Mouse (Mus musculus) heart, adult 2 months (tissue): Measurements from ENCODE around the gene Ptgdr. TPM values are rescaled to one million over a fixed set of nuclear protein-coding genes. Genes with fewer than 3 reads are reported as not detected.
"Not testable (repeated sequence)": the region's sequence is repeated elsewhere in the genome, so short reads cannot be mapped to it uniquely, and the experiment has no call there.

Experiments
- DNase-seq, 2 experiments: peaks; one replicate each; pipeline ENCODE4 v3.0.0; 2021
- H3K27ac ChIP-seq: fragments of 200-600 bp; 2 replicates; pipeline ENCODE4 v1.8.1; 2022
- H3K27me3 ChIP-seq: fragments of 200-500 bp; 2 replicates; pipeline ENCODE4 v1.6.1; 2012; ENCODE audit warnings: mild to moderate bottlenecking, low read length, inconsistent platforms, mixed read lengths; ENCODE audit not compliant: control insufficient read depth, insufficient read depth
- H3K36me3 ChIP-seq: fragments of 200-500 bp; 2 replicates; pipeline ENCODE4 v1.6.1; 2012; ENCODE audit warnings: low read length, inconsistent platforms; ENCODE audit not compliant: control insufficient read depth, insufficient read depth
- H3K4me1 ChIP-seq: fragments of 200-500 bp; 2 replicates; pipeline ENCODE4 v1.6.1; 2011; ENCODE audit warnings: low read length; ENCODE audit not compliant: control insufficient read depth, insufficient read depth
- H3K4me3 ChIP-seq: fragments of 200-600 bp; 2 replicates; pipeline ENCODE4 v1.8.1; 2022
- H3K79me2 ChIP-seq: fragments of 200-500 bp; replicated peaks from 2 replicates; pipeline ENCODE4 v1.6.1; 2012; ENCODE audit warnings: mild to moderate bottlenecking, inconsistent platforms, low read length, moderate library complexity, mixed read lengths; ENCODE audit not compliant: control insufficient read depth, insufficient read depth
- H3K9ac ChIP-seq: fragments of 200-500 bp; 2 replicates; pipeline ENCODE4 v1.6.1; 2012; ENCODE audit warnings: low read depth, mild to moderate bottlenecking, control low read depth, inconsistent platforms, low read length, mixed read lengths
- CTCF ChIP-seq: fragments of 200-600 bp; IDR thresholded peaks from 2 replicates; pipeline ENCODE4 v1.8.1; 2022; ENCODE audit warnings: antibody characterized with exemption, mild to moderate bottlenecking, moderate library complexity
- EP300 ChIP-seq: fragments of 200-500 bp; IDR thresholded peaks from 2 replicates; pipeline ENCODE4 v1.6.1; 2011; ENCODE audit warnings: low read depth, low read length, control low read depth; ENCODE audit not compliant: insufficient read depth
- POLR2A ChIP-seq: fragments of 200-500 bp; IDR thresholded peaks from 2 replicates; pipeline ENCODE4 v1.6.1; 2011; ENCODE audit warnings: mild to moderate bottlenecking, low read depth, low read length, control low read depth; ENCODE audit not compliant: insufficient read depth
- WGBS: fragments of 180-500 bp; shearing (Covaris S2); methylation state at CpG from one replicate; pipeline ENCODE4 v1.1.7; 2018; 5-methylcytosine and 5-hydroxymethylcytosine counted together
- intact Hi-C: fragments of 180-260 bp; cut with DNase I; formaldehyde crosslinking; loops from one replicate; pipeline ENCODE4 v1.15.1; 2025
- long read RNA-seq: library from polyadenylated mRNA; stranded (forward); transcript quantifications from one replicate; pipeline ENCODE4 v2.0.0, GENCODE M21; 2021
- polyA plus RNA-seq: library from polyadenylated mRNA; depleted of rRNA; stranded (reverse); fragments of >200 nt; gene quantifications from 2 replicates; pipeline ENCODE4 v1.2.3, GENCODE M21; 2012; rRNA removed
- total RNA-seq, 2 experiments: library from RNA; stranded (reverse); gene quantifications; 2 replicates each; pipeline ENCODE4 v1.2.3; 2021

Gene Ptgdr
- total RNA-seq (not detected), polyA plus RNA-seq (not detected in 2 replicates)
- long read RNA-seq, result 0 reads

DNA sequence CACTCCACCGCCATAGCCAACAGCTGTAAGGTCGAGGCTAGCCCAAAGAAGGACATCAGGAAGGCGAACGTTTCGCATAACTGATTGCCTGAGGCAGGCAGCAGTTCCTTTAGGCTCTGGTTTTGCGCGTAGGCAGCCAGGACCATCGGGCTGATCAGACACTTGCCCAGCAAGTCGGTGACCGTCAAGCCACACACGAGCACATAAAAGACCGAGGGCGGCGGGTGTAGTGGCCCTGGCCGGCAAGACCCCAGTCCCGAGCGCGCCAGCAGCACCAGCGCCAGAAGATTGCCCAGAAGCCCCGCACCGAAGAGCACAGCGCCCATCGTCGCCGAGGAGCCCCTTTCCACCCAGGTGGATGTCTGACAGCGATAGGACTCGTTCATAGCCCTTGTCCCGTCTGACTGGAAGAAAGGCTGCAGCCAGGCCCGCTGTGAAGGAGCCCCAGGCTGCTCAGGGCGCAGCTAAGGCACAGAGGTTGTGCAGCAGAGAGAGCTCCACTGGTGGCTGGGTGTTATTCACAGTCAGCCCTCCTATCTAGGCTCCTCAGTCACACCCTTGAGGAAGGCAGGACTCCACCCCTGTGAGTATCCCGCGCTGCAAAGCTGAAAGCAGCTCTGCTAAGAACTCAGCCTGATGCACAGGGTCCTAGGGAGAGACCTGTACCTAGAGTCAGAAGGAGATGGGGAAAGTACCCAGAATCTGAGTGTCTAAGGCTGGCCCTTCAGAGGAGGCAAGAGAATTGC lies at the start of gene Ptgdr:
TSS of gene Ptgdr (minus strand) at position 508 of the 746 bp plus-strand sequence.
- H3K4me1 ChIP-seq, result no peaks in the 10 kb centered on the region
- no peak within 1 kb of the TSS for H3K27ac ChIP-seq
- TF ChIP-seq POLR2A (no peak), CTCF (no peak), EP300 (no peak)
- no peak for DNase-seq
- peaks cover 2% of the 10 kb centered on the region; the same call in 1 of the 2 replicates for H3K27me3 ChIP-seq
- no peaks in the 10 kb centered on the region for H3K79me2 ChIP-seq
- H3K4me3 ChIP-seq, result no peak within 1 kb of the TSS
- H3K36me3 ChIP-seq, result no peaks in the 10 kb centered on the region
- intact Hi-C loops, result no loop called here
- no peak within 1 kb of the TSS for H3K9ac ChIP-seq
- WGBS, result 2% methylated on average over 32 of the region's 32 CpGs

DNA sequence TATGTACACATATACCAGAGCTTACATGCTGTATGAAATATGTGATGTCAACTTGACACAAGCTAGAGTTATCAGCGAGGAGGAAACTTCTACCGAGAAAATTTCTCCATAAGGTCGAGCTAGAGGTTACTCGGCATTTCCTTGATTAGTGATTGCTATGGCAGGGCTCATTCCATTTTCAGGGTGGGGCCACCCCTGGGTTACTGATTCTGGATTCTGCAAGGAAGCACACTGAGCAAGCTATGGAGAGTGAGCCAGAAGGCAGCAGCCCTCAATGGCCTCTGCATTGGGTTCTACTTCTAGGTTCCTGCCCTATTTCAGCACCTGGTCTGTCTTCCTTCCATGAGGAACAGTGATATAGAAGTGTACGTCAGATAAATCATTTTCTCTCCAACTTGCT lies 48.6 kb upstream of the Ptgdr start:
- Histone ChIP-seq H3K79me2 (no peaks in the 10 kb centered on the region), H3K36me3 (no peaks in the 10 kb centered on the region), H3K4me3 (no peak overlapping the region), H3K9ac (no peak overlapping the region), H3K27me3 (no peaks in the 10 kb centered on the region), H3K27ac (no peak overlapping the region), H3K4me1 (no peaks in the 10 kb centered on the region)
- no peak for DNase-seq
- TF ChIP-seq EP300 (no peak), CTCF (no peak), POLR2A (no peak)
- WGBS, result 62% methylated on average over 5 of the region's 5 CpGs
- intact Hi-C loops, result no loop called here

DNA sequence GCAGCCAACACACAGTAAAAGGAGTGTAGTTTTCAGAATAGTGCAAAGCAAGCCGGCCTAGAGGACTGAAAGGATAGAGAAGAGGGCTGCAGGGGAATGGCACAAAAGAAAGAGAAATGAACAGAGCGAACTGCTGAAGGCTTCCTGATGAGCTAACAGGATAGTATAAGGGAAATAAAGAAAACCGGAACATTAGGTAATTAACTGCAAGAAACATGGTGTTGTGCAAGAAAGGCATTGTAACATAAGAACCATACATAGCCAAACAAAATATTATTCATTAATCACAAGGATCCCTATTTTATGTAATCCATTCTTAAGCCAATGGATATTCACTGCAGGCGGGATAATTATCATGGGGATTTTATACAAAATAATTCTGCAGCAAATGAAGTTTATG lies 45.0 kb upstream of the Ptgdr start:
- 78% methylated on average over 4 of the region's 4 CpGs for WGBS
- H3K36me3 ChIP-seq, result no peaks in the 10 kb centered on the region
- no peaks in the 10 kb centered on the region for H3K79me2 ChIP-seq
- intact Hi-C loops, result no loop called here
- no peak overlapping the region for H3K27ac ChIP-seq
- no peaks in the 10 kb centered on the region for H3K27me3 ChIP-seq
- no peak for DNase-seq
- H3K9ac ChIP-seq, result no peak overlapping the region
- no peak for TF ChIP-seq CTCF
- no peaks in the 10 kb centered on the region for H3K4me1 ChIP-seq
- no peak overlapping the region for H3K4me3 ChIP-seq

DNA sequence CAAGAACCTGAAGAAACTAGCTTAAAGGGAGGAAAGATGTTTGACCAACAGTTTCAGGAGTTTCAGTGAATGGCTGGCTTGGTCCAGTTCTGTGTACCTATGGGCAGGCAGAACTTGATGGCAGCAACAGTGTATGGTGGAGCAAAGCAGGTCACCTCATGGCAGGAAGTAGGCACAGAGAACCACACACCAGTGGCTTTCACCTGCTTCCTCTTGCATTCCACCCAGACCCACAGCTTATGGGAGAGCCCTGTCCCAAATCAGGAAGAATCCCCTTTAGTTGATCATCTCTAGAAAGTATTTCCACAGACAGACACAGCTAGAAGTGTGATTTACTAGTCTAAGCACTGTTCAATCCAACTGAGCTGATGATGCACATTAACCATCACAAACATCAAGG lies 42.6 kb upstream of the Ptgdr start:
- DNase-seq, intact Hi-C loops, H3K79me2 ChIP-seq, H3K36me3 ChIP-seq, H3K27me3 ChIP-seq, H3K27ac ChIP-seq, H3K9ac ChIP-seq, H3K4me3 ChIP-seq, H3K4me1 ChIP-seq: not testable (repeated sequence)

DNA sequence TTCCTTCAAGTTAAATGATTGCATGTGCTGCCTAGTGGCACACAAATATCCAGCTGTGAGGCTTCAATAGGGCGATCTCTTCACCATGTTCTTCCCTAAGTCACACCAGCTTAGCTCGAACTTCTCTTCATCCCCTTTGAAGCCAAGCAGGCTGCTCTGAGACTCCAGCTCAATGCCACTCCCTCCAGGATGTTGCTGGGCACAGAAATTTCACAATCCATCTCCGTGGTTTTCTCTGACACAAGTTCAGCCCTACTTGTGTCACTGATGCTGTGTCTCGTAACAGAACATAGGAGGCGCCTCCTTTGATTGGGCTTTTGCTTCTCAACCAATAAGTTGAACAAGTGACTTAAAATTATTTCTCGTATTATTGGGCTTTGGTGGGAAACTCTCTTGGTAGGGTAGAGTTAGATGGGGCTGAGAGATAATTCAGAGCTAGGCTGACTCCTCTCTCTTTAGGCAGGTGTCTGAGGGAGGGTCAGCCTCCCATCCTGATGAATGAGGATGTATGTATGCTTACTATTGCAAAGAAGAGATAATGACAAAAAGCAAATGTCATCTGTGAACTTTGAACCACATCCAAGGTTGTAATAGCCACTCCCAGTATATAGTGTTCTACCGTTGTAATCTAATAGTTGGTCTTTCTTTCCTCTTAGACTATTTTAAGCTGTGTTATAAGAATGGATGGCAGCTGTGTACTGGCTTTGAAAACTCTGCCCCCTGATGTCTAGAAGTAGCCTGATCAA lies 32.4 kb upstream of the Ptgdr start:
- H3K9ac ChIP-seq, result no peak overlapping the region
- TF ChIP-seq EP300, result no peak
- no peak for TF ChIP-seq POLR2A
- no peak for TF ChIP-seq CTCF
- WGBS, result 56% methylated on average over 7 of the region's 7 CpGs
- H3K79me2 ChIP-seq, result no peaks in the 10 kb centered on the region
- H3K36me3 ChIP-seq, result no peaks in the 10 kb centered on the region
- H3K27me3 ChIP-seq, result no peaks in the 10 kb centered on the region
- intact Hi-C loops, result no loop called here
- DNase-seq, result no peak
- no peaks in the 10 kb centered on the region for H3K4me1 ChIP-seq
- H3K27ac ChIP-seq, result no peak overlapping the region
- H3K4me3 ChIP-seq, result no peak overlapping the region

DNA sequence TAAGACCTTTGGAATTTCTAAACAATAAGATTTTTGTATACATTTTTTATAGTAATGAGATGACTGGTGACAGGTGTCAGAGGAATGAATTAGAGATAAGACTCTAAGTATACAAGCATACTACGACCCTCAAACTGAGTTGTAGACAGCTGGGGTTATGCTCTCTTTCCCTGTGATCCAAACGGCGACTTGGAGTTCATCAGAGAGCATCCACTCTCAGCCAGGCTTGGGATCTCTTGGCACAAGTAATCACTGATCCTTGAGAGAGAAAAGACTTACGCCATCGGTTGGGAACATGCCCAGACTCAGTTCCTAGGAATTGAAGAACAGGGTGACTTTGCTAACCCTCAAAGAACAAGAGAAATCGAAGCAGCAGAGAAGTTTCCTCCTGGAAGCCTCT lies 10.5 kb upstream of the Ptgdr start:
- Histone ChIP-seq H3K79me2 (no peaks in the 10 kb centered on the region), H3K9ac (no peak overlapping the region), H3K36me3 (no peaks in the 10 kb centered on the region), H3K27ac (no peak overlapping the region), H3K4me3 (no peak overlapping the region), H3K27me3 (no peaks in the 10 kb centered on the region), H3K4me1 (no peaks in the 10 kb centered on the region)
- 56% methylated on average over 6 of the region's 6 CpGs for WGBS
- no peak for DNase-seq
- intact Hi-C loops, result no loop called here
- TF ChIP-seq CTCF (no peak), POLR2A (no peak), EP300 (no peak)
